Mouse (Mus musculus): ENCODE data around the gene Sfxn4.

Sfxn4 gene

GRCm38 (mm10) chr19:60797415-60797814, 63.9 kb downstream of the Sfxn4 start:
- no peaks in the 10 kb centered on the region for H3K27me3 ChIP-seq (ENCODE audit: control insufficient read depth, insufficient read depth, low read length, poor library complexity, severe bottlenecking)
- no peak for DNase-seq (ENCODE audit: low read depth, low spot score)

DNA sequence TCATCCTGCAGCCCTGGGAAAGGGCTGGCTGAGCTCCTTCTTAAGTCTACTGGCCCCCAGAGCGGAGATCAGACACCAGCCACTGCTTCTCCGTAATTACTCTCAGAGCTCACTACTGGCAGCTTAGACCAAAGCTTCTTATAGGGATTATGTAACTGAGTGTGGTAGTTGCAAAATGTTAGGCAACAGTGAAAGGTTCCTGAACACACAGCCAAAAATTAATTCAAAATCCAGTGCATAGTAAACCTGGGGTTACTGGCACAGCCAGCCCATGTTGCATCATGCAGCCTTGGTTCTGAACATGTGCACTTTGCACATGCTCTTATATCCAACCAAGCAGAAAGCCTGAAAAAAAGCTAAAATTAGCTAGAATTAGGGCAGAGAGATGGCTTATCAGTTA, 66.0 kb downstream of the Sfxn4 start:
- Histone ChIP-seq H3K36me3 (ENCODE audit: control insufficient read depth, insufficient read depth, low read length, poor library complexity, severe bottlenecking) (no peaks in the 10 kb centered on the region), H3K27me3 (ENCODE audit: control insufficient read depth, insufficient read depth, low read length, poor library complexity, severe bottlenecking) (no peaks in the 10 kb centered on the region)
- no peak for DNase-seq (ENCODE audit: low read depth, low spot score)

More at GRCm38 (mm10) chr19:60797415-60797814, 63.9 kb downstream of the Sfxn4 start:
- no peaks in the 10 kb centered on the region for H3K36me3 ChIP-seq (ENCODE audit: control insufficient read depth, insufficient read depth, low read length, poor library complexity, severe bottlenecking)

GRCm38 (mm10) chr19:60793170-60793707, 68.0 kb downstream of the Sfxn4 start:
- no peak for DNase-seq (ENCODE audit: low read depth, low spot score)
- no peaks in the 10 kb centered on the region for H3K27me3 ChIP-seq (ENCODE audit: control insufficient read depth, insufficient read depth, low read length, poor library complexity, severe bottlenecking)
- H3K36me3 ChIP-seq (ENCODE audit: control insufficient read depth, insufficient read depth, low read length, poor library complexity, severe bottlenecking), result no peaks in the 10 kb centered on the region

DNA sequence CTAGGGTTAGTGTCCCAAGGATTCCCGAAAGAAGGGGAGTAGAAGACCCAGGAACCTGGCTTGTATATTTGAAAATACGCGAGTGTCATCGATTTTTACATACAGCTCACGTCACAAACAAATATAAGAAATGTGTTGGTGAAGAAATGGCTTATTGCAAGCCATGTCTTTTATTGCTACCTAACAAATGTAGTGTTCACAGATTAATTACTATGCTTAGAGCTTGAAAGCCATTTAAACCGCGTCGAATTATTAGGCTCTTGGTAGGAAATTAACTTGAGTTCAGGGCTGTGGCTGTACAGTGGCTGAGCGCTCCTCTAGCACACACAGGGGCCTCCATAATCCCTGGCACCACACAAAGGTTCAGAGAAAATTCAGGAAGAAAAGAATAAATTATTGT, 70.1 kb downstream of the Sfxn4 start:
- no peaks in the 10 kb centered on the region; the same call in 1 of the 2 replicates for H3K27me3 ChIP-seq (ENCODE audit: control insufficient read depth, insufficient read depth, low read length, poor library complexity, severe bottlenecking)
- no peaks in the 10 kb centered on the region for H3K36me3 ChIP-seq (ENCODE audit: control insufficient read depth, insufficient read depth, low read length, poor library complexity, severe bottlenecking)
- DNase-seq (ENCODE audit: low read depth, low spot score), result no peak

DNA sequence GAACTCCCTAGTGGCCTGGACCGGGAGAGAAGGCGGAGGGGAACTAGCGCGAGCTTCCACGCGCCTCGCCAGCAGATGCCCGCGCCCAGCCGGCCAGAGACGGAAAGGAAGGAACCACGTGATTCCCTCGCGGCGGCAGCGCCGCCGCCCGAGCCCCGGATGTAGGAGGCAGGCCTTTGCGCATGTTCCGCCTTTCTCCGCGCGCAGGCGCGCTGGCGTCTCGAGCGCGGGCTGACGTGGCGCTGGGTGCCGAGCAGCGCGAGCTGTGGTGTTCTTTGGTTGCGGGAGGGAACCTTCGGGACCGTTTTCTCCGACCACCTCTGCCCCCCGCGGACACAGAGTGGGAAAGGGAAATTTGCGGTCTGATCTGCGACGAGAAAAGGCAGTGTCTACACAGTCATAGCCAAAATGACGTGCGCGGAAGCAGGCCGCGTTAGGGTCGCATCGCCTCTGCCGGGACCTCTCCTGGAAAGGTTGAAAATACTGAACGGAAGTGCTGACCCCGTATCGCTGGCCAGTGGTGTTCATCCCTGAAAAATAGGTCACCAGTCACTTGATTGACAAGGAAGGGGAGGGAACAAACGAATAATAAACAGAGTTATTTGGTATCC, 70.6 kb downstream of the Sfxn4 start, which contains the start of gene Eif3a:
Gene Eif3a (minus strand): TSS at position 108 of the 611 bp plus-strand sequence.
- Histone ChIP-seq H3K27me3 (ENCODE audit: control insufficient read depth, insufficient read depth, low read length, poor library complexity, severe bottlenecking) (no peaks in the 10 kb centered on the region; the same call in 1 of the 2 replicates), H3K36me3 (ENCODE audit: control insufficient read depth, insufficient read depth, low read length, poor library complexity, severe bottlenecking) (no peaks in the 10 kb centered on the region)
- DNase-seq (ENCODE audit: low read depth, low spot score), result peak; percentile 96

GRCm38 (mm10) chr19:60789919-60790506, 71.3 kb downstream of the Sfxn4 start:
- Histone ChIP-seq H3K36me3 (ENCODE audit: control insufficient read depth, insufficient read depth, low read length, poor library complexity, severe bottlenecking) (no peaks in the 10 kb centered on the region), H3K27me3 (ENCODE audit: control insufficient read depth, insufficient read depth, low read length, poor library complexity, severe bottlenecking) (no peaks in the 10 kb centered on the region; the same call in 1 of the 2 replicates)
- peak; percentile 68 for DNase-seq (ENCODE audit: low read depth, low spot score)

DNA sequence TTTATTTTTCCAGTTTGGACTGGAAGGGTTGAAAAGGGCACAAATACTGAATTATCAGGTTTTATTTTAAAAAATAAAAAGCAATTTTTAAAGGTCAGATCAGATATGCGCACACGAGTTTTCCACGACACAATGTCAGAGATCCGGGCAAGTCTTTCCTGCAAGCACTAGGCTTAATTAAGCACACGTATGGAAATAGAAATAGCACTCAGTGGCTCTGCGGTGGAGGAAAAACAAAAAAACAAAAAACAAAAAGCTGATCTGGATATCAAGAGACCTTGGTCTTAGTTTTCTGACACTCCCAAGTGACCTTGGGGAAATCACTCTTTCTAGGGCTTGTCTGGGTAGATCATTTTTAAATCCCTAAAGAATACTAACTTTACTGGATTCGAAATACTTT, 71.8 kb downstream of the Sfxn4 start:
- Histone ChIP-seq H3K27me3 (ENCODE audit: control insufficient read depth, insufficient read depth, low read length, poor library complexity, severe bottlenecking) (no peaks in the 10 kb centered on the region; the same call in 1 of the 2 replicates), H3K36me3 (ENCODE audit: control insufficient read depth, insufficient read depth, low read length, poor library complexity, severe bottlenecking) (no peaks in the 10 kb centered on the region)
- no peak for DNase-seq (ENCODE audit: low read depth, low spot score)

DNA sequence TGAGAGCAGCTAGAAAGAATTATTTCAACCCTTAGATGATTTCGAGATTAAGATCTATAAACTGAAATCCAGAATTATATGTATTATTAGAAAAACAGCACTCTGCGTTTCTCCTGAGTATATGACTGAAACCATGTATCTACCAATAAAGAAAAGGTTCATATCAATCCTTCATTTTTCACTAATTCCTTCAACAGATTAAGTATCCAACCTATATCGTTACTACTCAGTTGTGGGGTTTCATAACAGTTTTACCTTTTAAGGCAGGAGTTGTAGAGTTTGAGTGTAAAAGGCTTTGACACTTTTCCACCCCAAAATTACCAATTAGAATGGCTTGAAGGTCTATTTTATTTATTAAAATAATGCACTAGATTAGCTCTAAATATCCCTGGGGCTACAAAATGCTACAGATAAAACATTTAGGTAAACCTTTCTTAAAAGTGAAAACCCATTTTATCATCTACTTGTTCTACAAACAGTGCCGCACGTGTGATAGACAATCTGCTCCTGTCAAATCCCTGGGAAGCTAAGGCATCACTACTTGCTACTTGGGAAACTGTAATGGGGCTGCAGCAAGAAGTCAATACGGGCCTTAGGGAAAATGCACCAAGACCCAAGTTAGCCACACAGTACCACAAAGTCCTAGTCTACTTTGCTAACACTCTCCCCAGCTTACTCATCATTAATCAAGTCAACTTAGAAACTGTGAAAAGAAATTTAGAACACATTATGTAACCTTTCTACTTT, 72.9 kb downstream of the Sfxn4 start:
- DNase-seq (ENCODE audit: low read depth, low spot score), result no peak

DNA sequence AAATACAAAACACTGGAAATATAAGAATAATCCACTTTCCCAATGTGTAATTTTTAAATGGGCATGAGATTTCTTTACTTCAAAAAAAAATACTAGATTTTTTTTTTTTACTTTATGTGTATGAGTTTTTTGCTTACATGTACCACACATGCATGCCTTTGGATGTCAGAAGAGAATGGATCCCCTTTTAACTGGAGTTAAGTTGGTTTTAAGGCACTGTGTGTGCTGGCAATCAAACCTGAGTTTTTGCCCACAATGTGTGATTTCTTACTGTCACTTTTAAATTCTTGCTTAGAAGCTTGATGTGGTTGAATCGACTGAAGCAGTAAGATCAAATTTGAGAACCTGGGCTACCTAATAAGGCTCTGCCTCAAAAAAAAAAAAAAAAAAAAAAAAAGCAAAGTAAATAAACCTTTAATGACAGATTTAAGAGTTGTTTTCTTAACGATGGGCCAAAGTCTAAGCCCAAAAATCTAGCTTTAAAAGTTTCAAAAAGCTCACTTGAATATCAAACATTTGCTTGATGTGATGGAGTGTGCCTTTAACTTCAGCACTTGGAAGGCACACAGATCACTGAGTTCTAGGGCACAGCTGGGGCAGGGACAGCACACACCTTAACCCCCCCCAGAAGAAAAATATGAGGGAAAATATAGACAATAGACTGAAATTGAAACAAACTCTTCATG, 73.7 kb downstream of the Sfxn4 start:
- Histone ChIP-seq H3K36me3 (ENCODE audit: control insufficient read depth, insufficient read depth, low read length, poor library complexity, severe bottlenecking) (no peaks in the 10 kb centered on the region), H3K27me3 (ENCODE audit: control insufficient read depth, insufficient read depth, low read length, poor library complexity, severe bottlenecking) (no peaks in the 10 kb centered on the region; the same call in 1 of the 2 replicates)
- no peak for DNase-seq (ENCODE audit: low read depth, low spot score)

More for the DNA sequence above, 72.9 kb downstream of the Sfxn4 start:
- Histone ChIP-seq H3K27me3 (ENCODE audit: control insufficient read depth, insufficient read depth, low read length, poor library complexity, severe bottlenecking) (no peaks in the 10 kb centered on the region; the same call in 1 of the 2 replicates), H3K36me3 (ENCODE audit: control insufficient read depth, insufficient read depth, low read length, poor library complexity, severe bottlenecking) (no peaks in the 10 kb centered on the region)

Measured in splenic B cell, adult 2 months (primary cell).